Mouse (Mus musculus): ENCODE results near the gene Dazap1.
A peak's percentile ranks its signal among the peaks of the same experiment; 100 is the strongest.

Gene Dazap1

DNA sequence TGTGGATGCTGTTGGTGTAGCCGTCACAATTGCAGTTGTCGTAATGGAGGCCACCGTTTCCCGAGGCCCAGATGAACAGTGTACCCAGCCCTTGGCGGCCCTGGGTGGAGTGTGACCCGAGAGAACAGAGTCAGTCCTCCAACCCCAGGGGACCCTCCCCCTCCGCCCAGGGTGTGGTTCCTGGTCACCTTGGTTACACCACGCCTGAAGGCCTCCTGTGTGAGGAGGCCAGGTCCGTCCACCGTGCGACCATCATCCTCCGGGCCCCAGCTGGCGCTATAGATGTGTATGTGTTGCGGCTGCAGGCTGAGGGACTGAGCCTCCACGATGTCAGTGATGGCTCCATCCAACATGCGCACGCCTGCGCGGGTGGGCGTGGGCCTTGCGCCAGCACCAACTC, 63.8 kb downstream of the Dazap1 start:
- no peak for DNase-seq

DNA sequence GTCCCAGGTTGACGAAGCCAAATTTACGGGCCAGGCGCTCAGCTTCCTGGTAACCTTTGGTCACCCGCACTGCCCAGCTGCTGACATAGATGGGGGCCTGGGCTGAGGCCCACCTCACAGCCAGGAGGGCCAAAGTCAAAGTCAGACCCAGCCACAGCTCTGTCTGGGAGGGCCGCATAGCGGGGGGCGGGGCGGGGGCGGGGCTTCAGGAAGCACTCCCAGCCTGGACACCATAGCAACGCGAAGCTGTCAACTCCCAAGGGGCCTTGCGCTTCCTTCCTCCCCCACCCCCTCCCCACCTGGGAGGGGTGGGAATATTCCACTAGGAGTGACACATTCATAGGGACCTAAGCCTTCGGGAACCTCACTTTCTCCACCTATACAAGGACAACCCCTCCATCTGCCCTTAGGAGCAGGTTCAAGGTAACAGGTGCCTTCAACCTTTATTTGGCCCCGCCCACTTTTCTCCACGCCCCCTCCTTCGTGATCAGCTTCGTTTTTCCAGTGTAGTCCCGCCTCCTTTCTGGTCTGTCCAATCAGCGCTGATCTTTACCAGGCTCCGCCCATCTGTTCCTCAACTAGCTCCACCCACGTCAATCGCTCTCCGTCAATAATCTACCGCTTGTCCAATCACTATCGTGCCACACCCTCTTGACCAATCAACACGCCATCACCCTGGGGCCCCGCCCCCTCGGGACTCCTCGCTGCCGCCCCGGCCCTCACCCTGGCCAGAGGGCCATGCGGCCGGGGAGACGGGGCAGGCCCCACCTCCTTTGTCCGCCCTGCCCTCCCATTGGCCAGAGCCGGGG, 68.2 kb downstream of the Dazap1 start, which contains the start of the genes Pcsk4 and Reep6:
Gene Pcsk4 (minus strand): TSS at position 226 of the 809 bp plus-strand sequence.
Gene Reep6 (plus strand): TSS at position 681 of the 809 bp plus-strand sequence.
- DNase-seq: peak; percentile 71

DNA sequence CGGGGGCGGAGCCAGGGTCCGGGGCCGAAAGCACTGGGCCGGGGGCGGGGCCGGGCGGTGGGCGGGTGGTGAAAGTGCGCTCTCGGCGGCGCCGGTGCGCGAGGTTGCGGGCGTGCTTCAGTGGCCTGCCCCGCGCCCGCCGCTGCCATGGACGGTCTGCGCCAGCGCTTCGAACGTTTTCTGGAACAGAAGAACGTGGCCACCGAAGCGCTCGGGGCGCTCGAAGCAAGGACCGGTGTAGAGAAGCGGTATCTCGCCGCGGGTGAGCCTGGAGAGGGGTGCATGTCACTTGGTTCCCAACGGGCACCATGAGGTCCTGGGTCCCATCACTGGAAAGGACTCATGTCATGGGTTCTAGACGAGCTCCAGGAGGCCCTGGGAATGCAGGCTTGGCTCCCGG, 68.8 kb downstream of the Dazap1 start:
- DNase-seq: no peak

DNA sequence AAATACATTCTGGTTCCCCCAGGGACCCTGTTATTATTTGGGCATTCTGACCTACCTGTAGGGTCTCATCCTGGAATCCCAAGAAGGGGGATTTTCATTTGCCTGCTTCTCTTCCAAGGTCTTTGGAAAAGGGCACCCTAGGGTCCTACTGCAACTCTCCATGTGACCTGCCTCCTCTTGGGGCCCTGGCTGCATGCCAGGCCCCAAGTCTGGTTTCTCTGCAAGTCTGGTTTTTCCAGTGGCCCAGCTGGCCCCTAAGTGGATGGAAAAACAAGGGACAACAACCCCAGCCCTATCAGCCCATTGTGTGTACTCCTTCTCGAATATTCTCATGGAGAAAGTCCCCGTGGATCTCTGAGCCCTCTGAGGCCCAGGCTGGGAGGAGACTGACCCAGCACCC, 69.6 kb downstream of the Dazap1 start:
- DNase-seq: no peak

DNA sequence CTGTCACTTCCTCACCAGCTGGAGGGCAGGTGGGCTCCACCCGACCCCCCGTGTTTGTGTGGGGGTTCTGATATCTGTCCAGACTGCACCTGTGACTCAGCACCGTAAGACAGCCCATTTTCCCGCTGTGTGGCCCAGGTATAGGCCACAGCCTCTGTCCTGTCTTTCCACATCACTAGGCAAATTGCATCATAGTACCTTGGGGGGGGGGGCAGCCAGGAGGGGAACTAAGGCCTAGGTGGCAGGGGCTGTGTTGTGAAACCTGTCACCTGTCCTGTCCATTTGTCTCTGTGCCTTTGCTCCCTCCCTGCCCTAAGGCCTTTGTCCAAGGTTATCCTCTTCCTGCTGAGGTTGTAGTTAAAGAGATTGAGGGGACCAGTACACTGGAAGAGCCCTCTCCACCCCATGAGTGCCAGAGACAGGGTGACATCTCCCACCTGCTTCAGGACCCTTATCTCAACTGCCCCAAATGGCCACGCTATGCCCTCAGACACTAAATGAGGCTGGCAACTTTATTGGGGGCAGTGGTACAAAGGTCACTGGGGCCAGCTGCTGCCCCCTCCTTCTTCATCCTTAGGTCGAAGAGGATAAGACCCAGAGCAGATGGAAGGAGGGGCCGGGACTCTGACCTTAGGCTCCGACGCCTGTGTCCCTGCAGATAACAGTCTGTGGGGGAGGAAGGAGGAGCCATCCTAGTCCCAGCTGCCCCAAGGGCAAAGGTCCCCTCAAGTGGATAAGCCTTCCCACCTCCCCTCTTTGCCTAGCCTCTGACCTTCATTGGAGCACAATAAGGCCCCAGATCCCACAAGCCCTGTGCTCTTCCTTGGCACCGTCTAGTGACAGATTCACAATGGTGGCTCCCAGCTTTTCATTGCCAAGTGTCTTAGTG, 70.6 kb downstream of the Dazap1 start:
- no peak for DNase-seq

DNA sequence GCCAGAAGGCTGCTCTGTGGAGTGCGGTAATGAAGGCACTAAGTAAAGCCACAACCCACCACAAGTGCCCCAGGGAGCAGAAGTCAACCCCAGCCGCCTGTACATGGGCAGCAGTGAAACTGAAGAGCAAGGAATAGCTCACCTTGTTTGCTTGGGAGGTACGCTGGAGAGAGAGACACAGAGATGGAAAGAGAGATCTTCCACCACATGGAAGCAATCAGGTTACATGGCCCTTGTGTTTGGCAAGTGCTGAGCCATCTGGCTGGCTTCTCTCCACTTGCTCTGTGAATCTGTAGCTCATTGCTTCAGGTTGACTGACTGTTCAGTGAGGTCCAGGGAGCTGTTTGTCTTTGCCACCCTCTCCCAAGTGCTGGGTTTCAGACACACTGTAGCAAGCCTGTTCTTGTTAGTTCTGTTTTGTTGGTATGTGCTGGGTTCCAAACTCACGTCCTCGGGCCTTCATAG, 71.3 kb downstream of the Dazap1 start:
- no peak for DNase-seq

DNA sequence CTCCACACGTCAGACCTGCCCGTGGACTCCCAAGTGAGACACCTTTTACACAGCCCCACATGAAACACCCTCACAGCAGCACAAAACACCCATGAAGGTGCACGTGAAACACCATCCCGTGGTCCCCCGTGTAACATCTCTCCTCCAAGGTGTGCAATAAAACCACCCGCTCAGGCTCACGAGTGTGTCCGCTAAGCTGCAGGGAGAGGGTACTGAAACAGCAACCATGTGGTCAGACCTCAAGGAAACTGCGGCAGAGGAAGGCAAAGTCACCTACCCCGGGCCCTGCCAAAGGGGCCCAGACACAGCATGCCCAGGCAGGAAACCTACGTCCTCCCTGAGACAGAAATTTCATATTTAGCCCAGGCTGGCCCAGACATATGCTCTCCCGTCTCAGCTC, 75.0 kb downstream of the Dazap1 start:
- DNase-seq: no peak

All from thymus, postnatal 25 days (tissue).